Mouse (Mus musculus) duodenum, adult 2 months (tissue): ENCODE results near the gene Car3. TPM values are rescaled to one million over a fixed set of nuclear protein-coding genes. Genes with fewer than 3 reads are reported as not detected.

Experiments
- polyA plus RNA-seq: library from polyadenylated mRNA; depleted of rRNA; stranded (reverse); fragments of >200 nt; gene quantifications from 2 replicates; pipeline ENCODE4 v1.2.3, GENCODE M21; 2012; ENCODE audit warnings: low replicate concordance; rRNA removed

Gene Car3
- polyA plus RNA-seq: 6.2 and 75.9 TPM in 2 replicates

GRCm38 (mm10) chr3:14863022-14863711 is at the start of gene Car3:
Gene Car3 (plus strand): TSS chr3:14863512.

DNA sequence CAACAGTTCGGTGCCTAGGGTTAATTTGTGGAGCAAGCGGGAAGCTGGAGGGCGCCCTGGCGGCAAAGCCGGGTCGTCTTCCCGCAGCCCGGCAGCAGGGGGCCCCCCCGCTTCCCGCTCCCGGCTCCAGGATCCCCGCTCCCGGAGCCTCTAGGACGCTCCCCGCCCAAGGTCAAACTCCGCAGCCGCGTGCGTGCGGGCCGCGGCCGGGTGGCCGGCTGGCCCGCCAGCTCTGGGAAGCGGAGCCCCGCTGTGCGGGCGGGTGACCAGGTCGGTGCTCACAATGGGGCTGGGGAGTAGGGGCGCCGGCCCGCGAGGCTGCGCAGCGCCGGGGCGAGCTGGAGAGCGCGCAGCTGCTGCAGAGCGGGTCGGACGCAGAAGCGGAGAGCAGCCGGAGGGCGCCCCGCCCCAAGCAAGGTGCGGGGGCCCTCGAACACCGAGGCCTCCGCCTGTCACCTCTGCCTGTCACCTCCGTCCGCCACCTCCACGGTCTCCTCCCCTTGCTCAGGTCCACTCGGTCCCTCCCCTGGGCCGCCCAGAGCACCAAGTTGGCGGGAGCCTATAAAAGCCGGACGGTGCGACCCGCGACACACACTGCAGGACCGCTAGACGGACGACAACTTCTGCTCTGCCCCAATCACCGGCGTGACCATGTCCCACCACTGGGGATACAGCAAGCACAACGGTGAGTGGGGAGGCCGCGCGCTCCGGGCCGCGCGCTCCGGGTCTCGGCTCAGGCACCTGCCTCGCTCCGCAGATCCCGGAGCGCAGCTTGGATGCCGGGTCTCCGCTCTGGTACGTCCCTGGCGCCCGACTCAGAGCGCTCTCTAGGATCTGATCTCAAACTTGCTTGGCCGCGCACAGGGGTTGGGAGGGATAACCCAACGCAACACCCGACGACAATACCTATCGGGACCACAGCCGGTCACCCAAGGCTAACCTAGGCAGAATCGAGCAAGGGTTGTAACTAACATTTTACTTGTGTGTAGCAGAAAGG is 23.1 kb downstream of the Car3 start, which contains the start of gene Car2:
Gene Car2, plus strand, starts transcription at position 172 of the 997 bp plus-strand sequence.

Other genes starting within 250 kb of the Car3 start
- 5.3 and 6.0 TPM in 2 replicates for gene Car13, start 221.8 kb upstream of the Car3 start, polyA plus RNA-seq
- gene Car1, start 55.1 kb upstream of the Car3 start, polyA plus RNA-seq: not detected in 2 replicates
- gene Car2, start 22.8 kb downstream of the Car3 start, polyA plus RNA-seq: 87.9 and 752 TPM in 2 replicates